ENCODE assay signal across 14 mouse cellular contexts in the genomic region with DNA sequence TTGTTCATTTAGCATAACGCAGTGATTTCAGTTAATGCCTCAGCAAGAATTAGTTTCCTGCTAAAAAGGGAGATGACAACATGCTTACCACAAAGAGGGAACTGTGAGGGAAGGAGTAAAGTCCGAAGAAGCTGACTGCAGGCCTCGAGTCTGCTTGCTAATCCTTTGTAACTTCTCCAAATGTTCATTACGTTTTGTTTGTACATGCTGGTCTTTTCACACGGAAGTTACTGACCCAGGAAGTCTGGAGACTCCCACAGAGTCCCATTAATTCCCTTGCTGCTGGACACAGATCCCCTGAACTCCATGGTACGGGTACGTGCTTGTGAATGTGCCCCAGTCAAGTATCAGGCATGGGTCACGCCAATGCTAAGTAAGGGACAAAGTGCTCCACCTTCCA.
A peak's percentile ranks its signal among the peaks of the same experiment; 100 is the strongest.
DNase-seq lines count a peak whose midpoint lies in the region; ATAC-seq lines count a peak whose summit lies in the region.
"Had no signal": no experiment of that assay in that cellular context is flagged by ENCODE, and none has a peak within 500 bp of the region (broad histone marks: within the 10 kb centered on the region; RNA-seq: fewer than 3 reads in every experiment).

No protein-coding gene starts in this region.

- H3K27ac ChIP-seq in kidney, embryonic 15.5 days, result no peak overlapping the region
- H3K27ac ChIP-seq in neural tube, embryonic 15.5 days (replicated peaks), result no peak overlapping the region
- H3K27ac ChIP-seq in forebrain, embryonic 12.5 days, result no peak overlapping the region
- H3K27ac ChIP-seq: heart, embryonic 10.5 days; midbrain, embryonic 15.5 days; neural tube, embryonic 12.5 days had no signal

- no peak overlapping the region for H3K9ac ChIP-seq in kidney, embryonic 15.5 days
- H3K9ac ChIP-seq in neural tube, embryonic 15.5 days (replicated peaks), result no peak overlapping the region
- H3K9ac ChIP-seq in forebrain, embryonic 12.5 days, result no peak overlapping the region
- H3K9ac ChIP-seq: midbrain, embryonic 15.5 days; neural tube, embryonic 12.5 days had no signal

- no peaks in the 10 kb centered on the region for H3K27me3 ChIP-seq in kidney, embryonic 15.5 days
- no peaks in the 10 kb centered on the region for H3K27me3 ChIP-seq in neural tube, embryonic 15.5 days (replicated peaks)
- H3K27me3 ChIP-seq in forebrain, embryonic 12.5 days, result no peaks in the 10 kb centered on the region
- H3K27me3 ChIP-seq: midbrain, embryonic 15.5 days; neural tube, embryonic 12.5 days had no signal

- no peaks in the 10 kb centered on the region for H3K36me3 ChIP-seq in kidney, embryonic 15.5 days
- no peaks in the 10 kb centered on the region for H3K36me3 ChIP-seq in neural tube, embryonic 15.5 days
- no peaks in the 10 kb centered on the region for H3K36me3 ChIP-seq in forebrain, embryonic 12.5 days (replicated peaks)
- H3K36me3 ChIP-seq: heart, embryonic 10.5 days; midbrain, embryonic 15.5 days; neural tube, embryonic 12.5 days had no signal

- H3K4me3 ChIP-seq in kidney, embryonic 15.5 days (replicated peaks), result no peak overlapping the region
- no peak overlapping the region for H3K4me3 ChIP-seq in neural tube, embryonic 15.5 days (replicated peaks)
- H3K4me3 ChIP-seq in forebrain, embryonic 12.5 days (replicated peaks), result no peak overlapping the region
- H3K4me3 ChIP-seq: heart, embryonic 10.5 days; midbrain, embryonic 15.5 days; neural tube, embryonic 12.5 days had no signal

- ATAC-seq in kidney, embryonic 15.5 days (replicated peaks; ENCODE audit: low FRiP score), result peak; percentile 92
- peak; percentile 88 for ATAC-seq in megakaryocyte progenitor cell, adult 5-6 weeks (replicated peaks; ENCODE audit: poor library complexity)
- ATAC-seq in neural tube, embryonic 15.5 days (ENCODE audit: low FRiP score), result no peak
- no peak for ATAC-seq in forebrain, embryonic 12.5 days (ENCODE audit: low FRiP score)
- ATAC-seq: midbrain, embryonic 15.5 days had no signal

- H3K4me2 ChIP-seq in kidney, embryonic 15.5 days, result no peak overlapping the region
- H3K4me2 ChIP-seq in neural tube, embryonic 15.5 days, result no peak overlapping the region
- H3K4me2 ChIP-seq in forebrain, embryonic 12.5 days, result no peak overlapping the region
- H3K4me2 ChIP-seq: midbrain, embryonic 15.5 days; neural tube, embryonic 12.5 days had no signal

- H3K9me3 ChIP-seq in kidney, embryonic 15.5 days (replicated peaks), result no peaks in the 10 kb centered on the region
- H3K9me3 ChIP-seq in neural tube, embryonic 15.5 days (replicated peaks), result no peaks in the 10 kb centered on the region
- no peaks in the 10 kb centered on the region for H3K9me3 ChIP-seq in forebrain, embryonic 12.5 days
- H3K9me3 ChIP-seq: heart, embryonic 10.5 days; midbrain, embryonic 15.5 days; neural tube, embryonic 12.5 days had no signal

- DNase-seq in layer of hippocampus, adult 11-12 months (ENCODE audit: low spot score), result peak; percentile 2
- no peak for DNase-seq in layer of hippocampus, postnatal 36 days
- DNase-seq in brain, adult 2 months (ENCODE audit: low read depth, low spot score), result peak; percentile 3
- DNase-seq in thymus, postnatal 14 days, result no peak
- DNase-seq: cerebellum, adult 8-10 months; lung, adult 18-20 months; thymus, postnatal 25 days had no signal

- 28% methylated on average over 8 of the region's 8 CpGs for WGBS in kidney, embryonic 15.5 days
- 54% methylated on average over 8 of the region's 8 CpGs for WGBS in neural tube, embryonic 15.5 days
- 33% methylated on average over 8 of the region's 8 CpGs for WGBS in forebrain, embryonic 12.5 days

- peaks cover 9% of the 10 kb centered on the region; the same call in 1 of the 2 replicates for H3K4me1 ChIP-seq in kidney, embryonic 15.5 days
- no peaks in the 10 kb centered on the region for H3K4me1 ChIP-seq in neural tube, embryonic 15.5 days
- peaks cover 5% of the 10 kb centered on the region; the same call in 1 of the 2 replicates for H3K4me1 ChIP-seq in forebrain, embryonic 12.5 days
- H3K4me1 ChIP-seq: heart, embryonic 10.5 days; midbrain, embryonic 15.5 days; neural tube, embryonic 12.5 days had no signal

Comparison
In these comparisons a context has a peak if more than half of its experiments do, and no peak if none do; other contexts are left out.
1. DNase-seq: peak in layer of hippocampus, adult 11-12 months (single experiment) and brain, adult 2 months (single experiment); none in layer of hippocampus, postnatal 36 days (0 of 2) and thymus, postnatal 14 days (single experiment).
2. ATAC-seq: peak in kidney, embryonic 15.5 days (single experiment) and megakaryocyte progenitor cell, adult 5-6 weeks (single experiment); none in neural tube, embryonic 15.5 days (single experiment) and forebrain, embryonic 12.5 days (single experiment).